Mouse (Mus musculus): Measurements from ENCODE around the gene 4930579F01Rik. TPM values are rescaled to one million over a fixed set of nuclear protein-coding genes. Genes with fewer than 3 reads are reported as not detected.

Gene 4930579F01Rik
- total RNA-seq, 2 experiments from 2014 or later = not detected

GRCm38 (mm10) chr3:138217631-138218264 is 24.1 kb upstream of the 4930579F01Rik start, which contains the start of gene Adh7:
Adh7 (plus strand) TSS chr3:138217760.
- no peak for ATAC-seq (ENCODE audit: poor library complexity, severe bottlenecking)

DNA sequence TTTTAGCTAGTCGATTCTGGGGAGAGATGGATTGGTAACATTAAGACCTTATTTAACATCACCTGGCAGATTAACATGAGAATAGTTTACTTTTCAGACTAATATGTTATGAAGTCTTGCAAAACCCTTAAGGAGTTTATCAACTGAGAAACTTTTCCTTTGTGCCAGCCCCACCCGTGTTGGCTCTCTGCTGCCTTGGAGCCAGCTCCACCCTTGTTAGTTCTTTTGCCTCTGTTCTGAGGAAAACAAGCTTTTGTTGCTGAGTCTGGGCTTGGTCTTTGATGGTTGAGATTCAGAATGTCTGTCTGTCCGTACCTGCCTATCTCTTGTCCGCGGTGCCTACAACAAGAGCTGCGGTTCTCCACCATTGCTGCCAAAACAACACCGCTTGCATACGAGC is 22.5 kb upstream of the 4930579F01Rik start:
- ATAC-seq (ENCODE audit: poor library complexity, severe bottlenecking) = no peak

- ATAC-seq (ENCODE audit: poor library complexity, severe bottlenecking) = no peak
These were observed 21.9 kb upstream of the 4930579F01Rik start for GRCm38 (mm10) chr3:138215395-138215989.

- ATAC-seq (ENCODE audit: poor library complexity, severe bottlenecking) = no peak
These were observed 18.9 kb upstream of the 4930579F01Rik start for GRCm38 (mm10) chr3:138212431-138212951.

GRCm38 (mm10) chr3:138210432-138211075 is 16.9 kb upstream of the 4930579F01Rik start:
- ATAC-seq (ENCODE audit: poor library complexity, severe bottlenecking) = no peak

DNA sequence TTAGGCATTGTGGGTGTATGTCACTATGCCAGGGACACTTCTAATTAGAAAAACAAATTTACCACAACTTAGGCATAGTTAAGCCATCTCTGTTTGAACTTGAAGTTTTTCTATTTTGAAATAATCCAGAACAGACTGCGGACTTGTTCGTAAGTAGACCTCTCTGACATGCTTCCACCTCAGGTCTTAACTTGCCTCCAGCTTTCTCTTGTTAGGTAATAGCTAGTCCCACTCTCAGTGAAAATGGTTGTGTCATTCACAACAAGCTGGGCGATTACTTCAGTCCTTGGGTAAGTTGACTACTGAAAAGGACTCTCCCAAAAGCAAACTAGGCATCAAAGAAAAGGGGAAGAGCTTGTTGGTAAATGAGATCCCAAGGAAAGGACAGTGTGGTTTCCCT is 15.2 kb upstream of the 4930579F01Rik start:
- no peak for ATAC-seq (ENCODE audit: poor library complexity, severe bottlenecking)

DNA sequence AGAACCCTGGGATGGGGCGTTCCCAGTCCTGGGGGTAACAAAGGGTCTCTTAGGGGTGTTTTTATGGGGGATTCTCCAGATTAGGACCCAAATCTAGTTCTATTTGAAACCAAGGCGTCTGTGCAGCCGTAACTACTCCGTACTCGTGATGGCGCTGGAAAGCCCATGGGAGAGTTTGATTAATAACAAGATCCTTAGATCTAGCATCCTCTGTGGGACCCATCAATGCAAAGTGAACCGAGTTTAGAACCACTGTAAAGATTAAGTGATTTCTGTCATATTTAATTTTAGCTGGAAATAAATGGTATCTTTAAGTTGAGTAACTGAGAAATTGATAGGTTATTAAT is 5.1 kb upstream of the 4930579F01Rik start:
- no peak for ATAC-seq (ENCODE audit: poor library complexity, severe bottlenecking)

GRCm38 (mm10) chr3:138197973-138198721 is 4.5 kb upstream of the 4930579F01Rik start:
- peak; percentile 91 for ATAC-seq (ENCODE audit: poor library complexity, severe bottlenecking)

DNA sequence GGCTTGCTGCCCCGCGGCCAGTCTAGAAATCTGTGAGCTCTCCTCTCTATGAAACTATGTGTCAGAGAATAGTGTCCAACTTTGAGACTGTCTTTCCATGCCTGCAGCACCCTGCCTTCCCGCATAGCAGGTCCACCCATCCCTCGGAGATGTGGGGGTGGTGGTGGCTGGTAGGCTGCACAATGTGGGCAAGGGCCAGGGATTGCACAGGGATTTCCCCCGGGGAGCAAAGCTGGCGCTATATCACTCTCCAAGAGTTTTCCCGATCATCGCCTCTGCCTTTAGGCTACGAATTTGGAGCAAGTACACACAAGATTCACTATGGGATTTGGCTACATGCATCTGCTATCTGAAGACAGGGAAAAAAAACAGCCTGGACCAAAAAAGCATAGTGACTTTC is 3.9 kb upstream of the 4930579F01Rik start:
- ATAC-seq (ENCODE audit: poor library complexity, severe bottlenecking) = no peak

- no peak for ATAC-seq (ENCODE audit: poor library complexity, severe bottlenecking)
These were observed 3.5 kb upstream of the 4930579F01Rik start for GRCm38 (mm10) chr3:138197093-138197492.

DNA sequence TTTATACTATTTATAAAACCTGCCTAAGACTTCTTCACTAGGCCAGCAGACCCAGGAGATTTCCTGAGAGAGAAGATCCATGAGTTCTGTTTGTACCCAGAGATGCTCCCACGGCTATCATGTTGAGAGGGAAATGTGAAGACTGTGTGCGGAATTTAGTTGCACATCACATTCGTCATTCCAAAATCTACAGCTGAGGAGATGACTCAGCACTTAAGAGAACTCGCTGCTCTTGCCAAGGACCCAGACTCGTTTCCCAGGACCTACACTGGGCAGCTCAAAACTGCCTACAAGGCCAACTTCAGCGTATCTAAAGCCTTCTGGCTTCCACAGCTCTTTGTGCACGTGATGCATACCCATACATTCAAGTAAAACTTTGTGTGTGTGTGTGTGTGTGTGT is 1.4 kb downstream of the 4930579F01Rik start:
- no peak for ATAC-seq (ENCODE audit: poor library complexity, severe bottlenecking)

DNA sequence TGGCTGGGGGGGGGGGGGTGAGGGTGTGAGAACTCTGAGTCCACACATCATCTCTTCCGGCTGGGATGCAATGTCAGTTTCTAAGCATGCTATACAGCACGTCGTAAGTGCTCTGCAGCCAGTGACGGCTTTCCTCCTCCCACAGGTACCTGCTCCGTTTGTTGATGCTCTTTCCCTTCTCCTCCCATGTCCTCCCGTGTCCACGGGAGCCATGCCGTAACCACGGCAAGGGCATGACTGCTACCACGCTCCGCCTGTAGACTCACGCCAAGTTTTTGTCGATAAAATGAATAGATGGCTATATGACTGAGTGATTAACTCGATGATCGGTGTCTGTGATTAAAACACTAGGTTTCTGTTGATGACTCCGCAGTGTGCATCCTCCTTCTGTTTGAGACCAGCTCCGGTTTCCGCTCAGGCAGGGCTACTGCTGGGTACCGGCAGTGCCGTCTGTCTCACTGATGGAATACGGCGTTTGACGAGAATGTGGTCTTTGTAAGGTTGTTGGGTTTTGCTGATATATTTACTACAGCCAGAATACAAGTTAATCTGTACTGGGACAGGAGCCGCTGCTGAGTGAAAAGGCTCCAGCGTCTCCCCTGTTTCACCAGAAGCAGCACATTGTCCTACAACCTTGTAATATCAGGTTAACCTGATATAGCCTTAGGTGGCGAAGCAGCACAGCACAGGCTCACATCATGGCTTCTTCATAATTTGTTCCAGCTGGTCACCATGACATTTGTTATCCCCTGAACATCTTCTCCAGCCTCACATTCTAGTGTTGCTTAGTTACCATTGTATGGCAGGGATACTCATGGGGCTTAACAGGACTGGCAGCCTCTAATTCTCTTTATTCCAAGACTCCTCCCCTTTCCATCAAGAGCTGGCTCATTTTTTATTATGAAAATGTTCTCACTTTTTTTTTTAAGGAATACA is 7.4 kb downstream of the 4930579F01Rik start:
- no peak for ATAC-seq (ENCODE audit: poor library complexity, severe bottlenecking)

- ATAC-seq (ENCODE audit: poor library complexity, severe bottlenecking) = no peak
These were observed 8.3 kb downstream of the 4930579F01Rik start for GRCm38 (mm10) chr3:138185290-138185689.

DNA sequence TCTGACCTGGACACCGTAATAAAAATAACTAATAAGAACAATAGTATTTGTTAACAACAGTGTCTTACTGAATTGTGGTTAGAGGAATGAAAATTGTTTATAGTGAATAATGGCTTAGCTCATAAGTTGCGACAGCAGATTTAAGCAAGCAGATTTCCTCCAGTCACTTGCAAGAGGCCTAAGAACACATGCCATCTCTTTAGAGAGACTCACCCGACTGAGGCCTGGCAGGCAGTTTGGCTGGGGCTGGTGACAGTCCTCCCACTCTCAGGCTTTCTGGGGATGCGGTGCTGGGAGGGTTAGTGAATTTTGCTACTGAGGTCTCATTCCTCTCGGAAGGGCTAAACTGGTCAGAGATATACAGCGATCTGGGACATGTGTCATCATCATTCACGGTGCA is 10.3 kb downstream of the 4930579F01Rik start:
- no peak for ATAC-seq (ENCODE audit: poor library complexity, severe bottlenecking)

DNA sequence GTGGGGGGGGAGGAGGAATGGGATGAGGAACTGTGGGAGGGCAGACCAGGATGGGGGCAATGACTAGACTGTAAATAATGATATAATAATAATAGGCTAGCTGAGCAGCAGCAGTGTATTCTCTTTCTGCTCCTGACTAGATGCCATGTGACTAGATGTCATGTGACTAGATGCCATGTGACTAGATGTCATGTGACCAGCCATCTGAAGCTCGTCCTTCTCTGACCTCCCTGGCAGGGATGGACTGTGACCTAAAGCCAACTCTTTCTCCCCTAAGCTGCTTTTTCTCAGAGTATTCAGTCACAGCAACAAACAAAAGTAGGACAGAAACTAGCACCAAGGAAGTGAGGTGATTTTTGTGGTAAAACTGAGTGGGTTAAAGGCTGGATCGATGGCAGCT is 11.6 kb downstream of the 4930579F01Rik start:
- no peak for ATAC-seq (ENCODE audit: poor library complexity, severe bottlenecking)

DNA sequence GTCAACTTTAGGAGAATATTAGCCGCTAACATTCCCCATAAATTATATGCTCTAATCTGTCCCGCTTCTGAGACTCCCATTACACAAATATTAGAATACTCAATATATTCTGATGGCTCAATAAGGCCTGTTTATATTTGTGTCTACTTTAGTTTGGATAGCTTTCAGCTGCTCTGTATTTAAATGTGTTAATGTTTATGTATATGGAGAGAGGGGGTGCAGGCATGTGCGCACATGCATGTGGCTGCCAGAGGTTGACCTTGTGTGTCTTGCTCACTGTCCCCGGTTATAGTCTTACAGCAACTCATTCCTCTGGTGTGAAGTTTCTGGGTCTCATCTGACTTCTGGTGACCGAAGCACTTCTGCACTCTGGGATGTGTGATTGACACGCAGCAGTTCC is 18.1 kb downstream of the 4930579F01Rik start:
- no peak for ATAC-seq (ENCODE audit: poor library complexity, severe bottlenecking)

DNA sequence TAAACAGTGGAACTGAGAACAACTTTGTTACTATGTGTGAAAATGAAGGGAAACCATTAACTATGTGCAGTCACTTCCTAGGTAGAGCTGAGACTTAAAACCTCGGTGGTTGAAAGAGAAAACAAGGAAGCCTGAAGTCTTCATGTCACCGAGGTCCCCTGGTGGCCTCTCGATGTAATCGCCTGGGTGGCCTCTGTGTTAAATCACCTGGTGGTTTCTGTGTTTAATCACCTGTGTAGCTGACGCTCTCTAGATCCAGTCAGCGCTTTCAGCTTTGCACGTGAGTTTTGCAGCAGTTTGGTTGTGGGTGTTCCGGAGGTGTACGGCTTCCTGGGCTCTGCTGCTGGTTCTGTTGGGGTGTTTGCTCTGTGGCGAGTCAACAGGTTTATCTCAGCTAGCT is 20.3 kb downstream of the 4930579F01Rik start:
- ATAC-seq (ENCODE audit: poor library complexity, severe bottlenecking) = no peak

- ATAC-seq (ENCODE audit: poor library complexity, severe bottlenecking) = no peak
These were observed 31.0 kb downstream of the 4930579F01Rik start for GRCm38 (mm10) chr3:138162553-138163183.

GRCm38 (mm10) chr3:138161623-138162022 is 32.0 kb downstream of the 4930579F01Rik start:
- ATAC-seq (ENCODE audit: poor library complexity, severe bottlenecking) = no peak

DNA sequence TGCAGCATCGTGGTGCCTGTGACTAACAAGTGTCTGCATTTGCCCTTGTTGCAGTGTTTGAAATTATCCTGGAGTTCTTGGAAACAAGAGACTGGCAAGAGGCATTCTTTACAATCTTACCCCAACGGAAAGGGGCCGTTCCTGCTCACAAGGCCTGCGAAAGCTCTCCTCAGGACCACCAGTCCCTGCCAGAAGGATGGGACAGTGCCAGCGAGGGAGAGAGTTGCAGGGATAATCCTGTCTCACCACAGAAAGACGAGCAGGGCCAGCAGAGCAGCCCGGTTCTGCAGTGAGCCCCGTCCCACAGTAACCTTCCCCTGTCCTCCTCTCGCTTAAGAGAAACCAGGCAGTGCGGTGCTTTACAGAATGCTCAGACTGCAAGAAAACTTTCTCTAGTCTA is 37.0 kb downstream of the 4930579F01Rik start:
- ATAC-seq (ENCODE audit: poor library complexity, severe bottlenecking) = no peak

Measured in megakaryocyte, adult 5-6 weeks (primary cell).